Mouse (Mus musculus): ENCODE data around the gene Bsx.

The Bsx gene

GRCm38 (mm10) chr9:40892456-40892855 lies 18.5 kb downstream of the Bsx start:
- DNase-seq (ENCODE audit: low read depth): no peak

GRCm38 (mm10) chr9:40907413-40907812 lies 33.5 kb downstream of the Bsx start:
- DNase-seq (ENCODE audit: low read depth): no peak

- no peak for DNase-seq (ENCODE audit: low read depth)
These were observed 34.5 kb downstream of the Bsx start for GRCm38 (mm10) chr9:40908411-40908810.

- DNase-seq (ENCODE audit: low read depth): no peak
These were observed 35.0 kb downstream of the Bsx start for GRCm38 (mm10) chr9:40908915-40909314.

- DNase-seq (ENCODE audit: low read depth): peak; percentile 8
These were observed 44.1 kb downstream of the Bsx start for GRCm38 (mm10) chr9:40917871-40918613.

- DNase-seq (ENCODE audit: low read depth): no peak
These were observed 53.5 kb downstream of the Bsx start for GRCm38 (mm10) chr9:40927351-40927980.

Data from c-Kit-positive CD71-negative TER-119-negative erythroid progenitor cells, embryonic 14.5 days (primary cell).